Mouse (Mus musculus): ENCODE results near the gene Prkag2. TPM values are rescaled to one million over a fixed set of nuclear protein-coding genes. Genes with fewer than 3 reads are reported as not detected.

Gene Prkag2
- polyA plus RNA-seq, 1 experiment from 2014 or later: 93.3 TPM

DNA sequence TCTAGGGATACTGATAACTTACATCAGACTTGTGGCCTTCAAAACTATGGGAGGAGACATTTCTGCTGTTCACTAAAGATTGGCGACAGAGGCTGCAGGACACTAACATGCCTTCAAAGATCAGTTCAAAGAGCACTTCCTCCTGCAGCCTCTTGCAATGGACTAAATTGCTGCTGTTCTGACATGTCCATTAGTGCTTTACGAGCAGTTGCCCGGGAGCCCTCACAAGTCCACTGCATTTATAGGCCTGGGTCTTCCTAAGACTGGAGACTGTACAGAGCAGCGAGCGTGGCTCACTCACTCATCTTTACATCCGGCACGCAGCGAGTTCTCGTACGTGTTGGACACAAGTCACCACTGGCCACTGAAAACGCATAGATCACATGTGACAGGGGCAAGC is 208.0 kb downstream of the Prkag2 start:
- Histone ChIP-seq H3K36me3 (peaks cover 11% of the 10 kb centered on the region; the same call in 1 of the 2 replicates), H3K27me3 (no peaks in the 10 kb centered on the region), H3K4me2 (replicated peaks) (no peak overlapping the region), H3K4me3 (no peak overlapping the region), H3K9me3 (no peaks in the 10 kb centered on the region), H3K9ac (replicated peaks) (no peak overlapping the region), H3K4me1 (no peaks in the 10 kb centered on the region), H3K27ac (replicated peaks) (no peak overlapping the region)
- WGBS: 94% methylated on average over 11 of the region's 11 CpGs
- no peak for ATAC-seq (replicated peaks)

GRCm38 (mm10) chr5:24889860-24890259 is 210.6 kb downstream of the Prkag2 start:
- H3K4me3 ChIP-seq: no peak overlapping the region
- no peak for ATAC-seq (replicated peaks)
- WGBS: 73% methylated on average over 9 of the region's 9 CpGs

GRCm38 (mm10) chr5:24888874-24889591 is 211.4 kb downstream of the Prkag2 start:
- no peak overlapping the region for H3K9ac ChIP-seq (replicated peaks)
- WGBS: 89% methylated on average over 11 of the region's 11 CpGs

More at GRCm38 (mm10) chr5:24889860-24890259, 210.6 kb downstream of the Prkag2 start:
- Histone ChIP-seq H3K9ac (replicated peaks) (no peak overlapping the region), H3K27me3 (no peaks in the 10 kb centered on the region), H3K9me3 (no peaks in the 10 kb centered on the region), H3K4me1 (no peaks in the 10 kb centered on the region), H3K36me3 (peaks cover 30% of the 10 kb centered on the region), H3K4me2 (replicated peaks) (no peak overlapping the region), H3K27ac (replicated peaks) (no peak overlapping the region)

DNA sequence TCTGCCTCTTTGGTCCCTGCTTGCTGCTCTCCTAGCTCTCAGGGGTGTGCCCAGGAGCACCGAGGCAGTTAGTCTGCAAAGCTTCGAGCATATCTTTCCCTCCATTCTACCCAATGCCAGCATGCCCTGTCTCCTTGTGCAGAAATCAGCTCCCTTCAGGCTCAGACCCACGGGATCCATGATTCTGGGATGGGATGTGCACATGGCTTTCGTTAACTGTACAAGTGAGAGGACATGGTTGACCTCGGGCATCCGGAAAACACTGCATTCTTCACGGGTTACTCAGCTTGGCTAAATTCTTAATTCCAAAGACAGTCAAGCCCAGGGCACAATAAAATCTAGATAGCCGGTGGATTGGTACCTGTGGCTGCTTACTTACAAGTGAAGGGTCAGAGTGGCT is 213.2 kb downstream of the Prkag2 start:
- Histone ChIP-seq H3K4me1 (no peaks in the 10 kb centered on the region), H3K9ac (replicated peaks) (no peak overlapping the region), H3K9me3 (no peaks in the 10 kb centered on the region), H3K36me3 (peaks cover 39% of the 10 kb centered on the region), H3K4me2 (replicated peaks) (no peak overlapping the region), H3K27me3 (no peaks in the 10 kb centered on the region), H3K27ac (replicated peaks) (no peak overlapping the region), H3K4me3 (no peak overlapping the region)
- ATAC-seq (replicated peaks): no peak
- WGBS: 93% methylated on average over 8 of the region's 8 CpGs

More at GRCm38 (mm10) chr5:24888874-24889591, 211.4 kb downstream of the Prkag2 start:
- no peaks in the 10 kb centered on the region for H3K4me1 ChIP-seq
- H3K4me3 ChIP-seq: no peak overlapping the region
- H3K9me3 ChIP-seq: no peaks in the 10 kb centered on the region
- H3K27me3 ChIP-seq: no peaks in the 10 kb centered on the region
- H3K4me2 ChIP-seq (replicated peaks): no peak overlapping the region
- no peak for ATAC-seq (replicated peaks)
- peaks cover 32% of the 10 kb centered on the region for H3K36me3 ChIP-seq
- H3K27ac ChIP-seq (replicated peaks): no peak overlapping the region

DNA sequence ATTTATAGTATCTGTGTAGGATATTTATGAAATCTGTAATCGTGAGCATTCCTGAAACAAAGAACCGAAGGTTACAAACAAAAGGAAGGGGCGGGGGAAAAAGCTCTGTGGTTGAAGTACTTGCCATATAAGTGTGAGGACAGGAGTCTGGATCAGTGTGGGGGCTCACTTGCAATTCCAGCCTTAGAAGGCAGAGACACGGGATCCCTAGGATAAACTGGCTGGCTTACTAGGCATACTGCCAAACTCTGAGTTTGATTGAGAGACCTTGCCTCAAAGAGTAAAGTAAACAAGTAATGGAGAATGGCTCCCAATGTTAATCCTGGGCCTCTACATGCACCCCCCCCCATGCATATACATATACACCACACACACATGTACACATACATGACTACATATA is 221.7 kb downstream of the Prkag2 start:
- H3K27ac ChIP-seq (replicated peaks): no peak overlapping the region
- no peaks in the 10 kb centered on the region for H3K27me3 ChIP-seq
- 80% methylated on average over 4 of the region's 4 CpGs for whole genome bisulfite sequencing
- H3K4me2 ChIP-seq (replicated peaks): no peak overlapping the region
- no peak overlapping the region for H3K9ac ChIP-seq (replicated peaks)
- no peak for ATAC-seq (replicated peaks)
- peaks cover 40% of the 10 kb centered on the region for H3K36me3 ChIP-seq
- no peak overlapping the region for H3K4me3 ChIP-seq
- H3K4me1 ChIP-seq: no peaks in the 10 kb centered on the region; the same call in 1 of the 2 replicates
- H3K9me3 ChIP-seq: no peaks in the 10 kb centered on the region

DNA sequence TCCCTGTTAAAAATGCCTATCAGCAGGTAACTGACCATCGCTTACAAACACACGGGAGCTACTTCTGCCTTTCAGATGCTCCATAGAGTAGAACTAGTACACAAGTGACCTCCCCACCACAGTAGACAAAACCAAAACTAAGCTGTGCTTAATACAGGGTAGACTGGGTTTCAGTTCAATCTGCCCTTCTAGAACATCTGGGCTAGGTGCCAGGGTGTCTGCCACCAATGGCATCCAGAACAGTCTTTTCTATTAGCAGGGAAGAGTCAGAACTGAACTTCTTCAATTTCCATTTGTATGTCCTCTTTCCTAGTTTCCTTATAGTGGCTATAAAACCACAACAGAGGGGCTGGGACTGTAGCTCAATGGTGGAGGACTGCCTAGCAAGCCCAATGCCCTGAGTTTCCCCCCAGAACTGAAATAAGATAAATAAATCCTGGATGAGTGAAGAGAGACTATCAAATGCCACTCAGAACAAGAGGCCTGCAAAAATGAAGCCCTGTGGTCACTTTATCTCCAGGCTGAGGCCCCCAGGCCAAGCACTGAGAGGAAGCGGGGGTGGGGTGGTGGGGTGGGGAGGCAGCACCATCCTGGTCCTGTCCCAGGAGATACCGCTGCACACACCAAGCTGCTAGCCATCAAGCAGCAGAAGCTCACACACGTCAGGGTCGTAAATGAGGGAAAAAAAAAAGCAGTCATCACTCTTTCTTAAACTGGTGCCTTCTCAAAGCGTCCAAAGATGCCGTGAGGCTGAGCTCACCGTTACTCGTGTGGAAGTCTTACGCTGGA is 222.4 kb downstream of the Prkag2 start:
- H3K9ac ChIP-seq (replicated peaks): no peak overlapping the region
- no peak overlapping the region for H3K4me3 ChIP-seq
- no peak for ATAC-seq (replicated peaks)
- no peaks in the 10 kb centered on the region for H3K27me3 ChIP-seq
- H3K4me2 ChIP-seq (replicated peaks): no peak overlapping the region
- no peaks in the 10 kb centered on the region; the same call in 1 of the 2 replicates for H3K4me1 ChIP-seq
- 94% methylated on average over 11 of the region's 11 CpGs for WGBS
- H3K36me3 ChIP-seq: peaks cover 46% of the 10 kb centered on the region
- H3K9me3 ChIP-seq: no peaks in the 10 kb centered on the region
- no peak overlapping the region for H3K27ac ChIP-seq (replicated peaks)

DNA sequence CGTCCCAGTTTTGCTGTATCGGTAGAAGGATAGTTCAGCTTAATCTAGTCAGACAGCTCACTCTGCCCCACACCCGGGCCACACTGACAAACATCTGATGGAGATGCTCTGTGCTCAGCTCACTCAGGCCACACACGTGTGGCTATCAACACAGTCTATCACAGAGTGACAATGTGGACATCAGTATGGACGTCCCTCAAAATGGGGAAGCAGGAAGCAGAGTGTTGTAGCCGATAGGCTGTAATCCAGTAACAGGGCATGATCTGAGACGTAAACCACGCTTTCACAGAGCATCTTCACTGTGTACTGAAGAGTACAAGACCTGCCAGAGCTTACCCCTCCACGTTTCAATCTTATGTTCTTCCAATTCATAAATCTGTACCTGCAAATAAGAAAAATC is 223.8 kb downstream of the Prkag2 start:
- Histone ChIP-seq H3K36me3 (peaks cover 39% of the 10 kb centered on the region), H3K9ac (replicated peaks) (no peak overlapping the region), H3K4me3 (no peak overlapping the region), H3K27me3 (no peaks in the 10 kb centered on the region), H3K4me2 (replicated peaks) (no peak overlapping the region), H3K4me1 (no peaks in the 10 kb centered on the region; the same call in 1 of the 2 replicates), H3K9me3 (no peaks in the 10 kb centered on the region), H3K27ac (replicated peaks) (no peak overlapping the region)
- WGBS: 94% methylated on average over 9 of the region's 9 CpGs
- no peak for ATAC-seq (replicated peaks)

DNA sequence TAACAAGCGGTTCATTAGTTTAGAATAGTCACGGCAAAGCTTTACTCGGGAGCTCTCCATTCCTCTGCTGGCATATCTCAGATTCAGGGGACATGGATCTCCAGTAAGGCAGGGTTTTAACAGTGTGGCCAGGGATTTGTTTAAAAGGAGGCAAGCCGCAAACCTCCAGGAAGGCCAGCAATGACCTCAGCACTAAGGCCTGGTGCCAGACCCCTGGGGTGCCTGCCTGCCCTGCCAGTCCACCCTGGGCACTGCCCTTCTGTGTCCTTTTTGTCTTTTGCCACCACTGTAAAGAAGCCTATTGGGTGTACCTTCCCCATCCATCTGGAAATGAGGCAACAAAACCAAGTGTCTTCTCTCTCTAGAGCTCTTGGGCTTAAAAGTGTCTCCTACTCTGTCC is 226.3 kb downstream of the Prkag2 start:
- H3K27me3 ChIP-seq: no peaks in the 10 kb centered on the region
- no peak overlapping the region for H3K4me2 ChIP-seq (replicated peaks)
- no peaks in the 10 kb centered on the region for H3K9me3 ChIP-seq
- H3K9ac ChIP-seq (replicated peaks): no peak overlapping the region
- H3K4me3 ChIP-seq: no peak overlapping the region
- no peaks in the 10 kb centered on the region; the same call in 1 of the 2 replicates for H3K4me1 ChIP-seq
- H3K27ac ChIP-seq (replicated peaks): no peak overlapping the region
- WGBS: 75% methylated on average over 4 of the region's 4 CpGs
- H3K36me3 ChIP-seq: peaks cover 38% of the 10 kb centered on the region
- ATAC-seq (replicated peaks): peak; percentile 68; the same call in 1 of the 2 replicates

DNA sequence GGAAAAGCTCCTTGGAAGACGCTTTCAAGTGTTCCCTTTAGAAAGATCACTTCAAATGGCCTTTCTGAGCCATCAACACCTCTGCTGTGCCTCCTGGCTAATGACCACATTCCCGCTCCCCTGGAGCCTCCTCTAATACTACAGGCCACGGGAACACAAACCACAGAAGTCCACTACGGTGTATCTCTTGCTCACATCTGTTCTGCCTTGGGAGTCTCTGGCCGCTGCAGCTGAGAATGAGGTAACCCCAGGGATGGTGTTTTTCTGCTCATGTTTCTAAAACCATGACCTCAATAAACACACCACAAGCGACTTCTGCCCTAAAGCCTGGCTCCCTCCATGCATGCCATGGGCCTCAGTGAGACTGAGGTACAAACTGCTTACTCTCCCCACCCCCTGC is 227.2 kb downstream of the Prkag2 start:
- no peak overlapping the region for H3K27ac ChIP-seq (replicated peaks)
- no peaks in the 10 kb centered on the region for H3K27me3 ChIP-seq
- H3K9ac ChIP-seq (replicated peaks): no peak overlapping the region
- ATAC-seq (replicated peaks): no peak
- peaks cover 30% of the 10 kb centered on the region for H3K36me3 ChIP-seq
- no peak overlapping the region for H3K4me2 ChIP-seq (replicated peaks)
- no peaks in the 10 kb centered on the region for H3K9me3 ChIP-seq
- no peaks in the 10 kb centered on the region; the same call in 1 of the 2 replicates for H3K4me1 ChIP-seq
- H3K4me3 ChIP-seq: no peak overlapping the region
- WGBS: 79% methylated on average over 6 of the region's 6 CpGs

DNA sequence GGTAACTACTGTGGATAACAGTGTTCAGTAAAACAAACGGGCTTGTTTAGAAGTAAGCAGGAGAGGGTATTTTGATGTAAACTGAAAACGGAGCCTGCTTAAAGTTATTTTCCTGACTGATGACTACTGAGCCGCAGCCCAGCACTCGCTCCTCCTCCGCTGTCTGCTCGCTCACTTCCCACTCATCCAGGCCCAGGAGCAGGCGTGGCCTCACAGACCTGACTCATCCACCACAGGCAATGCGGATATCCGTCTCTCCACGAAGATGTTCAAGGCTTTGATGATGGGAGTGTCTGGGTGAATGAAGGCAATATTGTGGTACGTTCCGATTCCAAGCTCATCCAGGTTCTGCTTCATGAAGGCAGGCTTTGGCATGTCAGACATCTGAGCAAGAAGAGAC is 229.2 kb downstream of the Prkag2 start:
- 93% methylated on average over 12 of the region's 12 CpGs for WGBS
- H3K9me3 ChIP-seq: no peaks in the 10 kb centered on the region
- no peaks in the 10 kb centered on the region; the same call in 1 of the 2 replicates for H3K4me1 ChIP-seq
- H3K27me3 ChIP-seq: no peaks in the 10 kb centered on the region
- H3K9ac ChIP-seq (replicated peaks): no peak overlapping the region
- H3K36me3 ChIP-seq: peaks cover 41% of the 10 kb centered on the region
- H3K27ac ChIP-seq (replicated peaks): no peak overlapping the region
- H3K4me2 ChIP-seq (replicated peaks): no peak overlapping the region
- no peak overlapping the region for H3K4me3 ChIP-seq
- no peak for ATAC-seq (replicated peaks)

GRCm38 (mm10) chr5:24869796-24870289 is 230.6 kb downstream of the Prkag2 start:
- no peaks in the 10 kb centered on the region; the same call in 1 of the 2 replicates for H3K4me1 ChIP-seq
- H3K9ac ChIP-seq (replicated peaks): no peak overlapping the region
- no peaks in the 10 kb centered on the region for H3K9me3 ChIP-seq
- 66% methylated on average over 11 of the region's 11 CpGs for WGBS
- H3K4me2 ChIP-seq (replicated peaks): no peak overlapping the region
- no peak overlapping the region for H3K4me3 ChIP-seq
- ATAC-seq (replicated peaks): peak; percentile 16; the same call in 1 of the 2 replicates
- H3K27ac ChIP-seq (replicated peaks): no peak overlapping the region
- H3K36me3 ChIP-seq: peaks cover 38% of the 10 kb centered on the region
- H3K27me3 ChIP-seq: no peaks in the 10 kb centered on the region

DNA sequence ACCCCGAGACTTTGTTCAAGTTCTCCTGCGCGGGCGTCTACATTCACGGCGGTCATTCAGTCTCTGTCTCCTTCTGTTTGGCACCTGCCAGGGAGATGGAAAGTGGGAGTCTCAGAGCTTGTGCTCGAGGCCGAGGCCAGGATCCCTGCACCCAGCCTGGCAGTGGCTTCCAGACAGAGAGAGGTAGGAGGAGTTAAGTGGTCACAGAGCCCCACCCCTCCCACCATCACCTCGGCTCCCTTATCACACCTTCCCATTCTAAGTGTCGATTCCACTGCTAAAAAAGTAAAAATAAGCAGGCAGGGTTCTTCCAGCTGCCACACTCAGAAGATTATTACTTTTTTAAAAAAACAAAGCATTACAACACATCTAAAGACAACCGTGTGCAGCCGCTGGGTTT is 236.6 kb downstream of the Prkag2 start:
- Histone ChIP-seq H3K4me2 (replicated peaks) (no peak overlapping the region), H3K9me3 (no peaks in the 10 kb centered on the region), H3K9ac (replicated peaks) (no peak overlapping the region), H3K27me3 (no peaks in the 10 kb centered on the region), H3K4me3 (no peak overlapping the region), H3K27ac (replicated peaks) (no peak overlapping the region), H3K36me3 (peaks cover 55% of the 10 kb centered on the region), H3K4me1 (peaks cover 17% of the 10 kb centered on the region)
- no peak for ATAC-seq (replicated peaks)
- 87% methylated on average over 12 of the region's 12 CpGs for WGBS
